Mouse (Mus musculus) cerebellum, adult 11-12 months (tissue): ENCODE measurements around the gene Slc22a18.
A peak's percentile ranks its signal among the peaks of the same experiment; 100 is the strongest.

ENCODE experiments used
- DNase-seq: peaks from one replicate; pipeline ENCODE4 v3.0.0; 2022

The Slc22a18 gene

GRCm38 (mm10) chr7:143463865-143464415 lies 9.6 kb upstream of the Slc22a18 start:
- peak; percentile 46 for DNase-seq

- DNase-seq = no peak
These were observed 8.6 kb upstream of the Slc22a18 start for GRCm38 (mm10) chr7:143464811-143465560.

GRCm38 (mm10) chr7:143466099-143466677 lies 7.3 kb upstream of the Slc22a18 start:
- peak; percentile 39 for DNase-seq

GRCm38 (mm10) chr7:143467714-143468113 lies 5.8 kb upstream of the Slc22a18 start:
- DNase-seq = no peak

GRCm38 (mm10) chr7:143469946-143470345 lies 3.6 kb upstream of the Slc22a18 start:
- peak; percentile 39 for DNase-seq

GRCm38 (mm10) chr7:143474811-143475210 lies 1.3 kb downstream of the Slc22a18 start:
- DNase-seq = no peak

GRCm38 (mm10) chr7:143475876-143476275 lies 2.3 kb downstream of the Slc22a18 start:
- DNase-seq = no peak

- DNase-seq = no peak
These were observed 3.3 kb downstream of the Slc22a18 start for GRCm38 (mm10) chr7:143476702-143477335.

GRCm38 (mm10) chr7:143477800-143478199 lies 4.3 kb downstream of the Slc22a18 start:
- DNase-seq = no peak

GRCm38 (mm10) chr7:143480498-143480897 lies 7.0 kb downstream of the Slc22a18 start:
- no peak for DNase-seq

- no peak for DNase-seq
These were observed 8.4 kb downstream of the Slc22a18 start for GRCm38 (mm10) chr7:143481806-143482387.

- DNase-seq = no peak
These were observed 9.0 kb downstream of the Slc22a18 start for GRCm38 (mm10) chr7:143482541-143482940.

- DNase-seq = no peak
These were observed 16.2 kb downstream of the Slc22a18 start for GRCm38 (mm10) chr7:143489735-143490134.

- no peak for DNase-seq
These were observed 20.1 kb downstream of the Slc22a18 start for GRCm38 (mm10) chr7:143493616-143494126.

GRCm38 (mm10) chr7:143495104-143495961 lies 21.8 kb downstream of the Slc22a18 start:
- no peak for DNase-seq

- DNase-seq = no peak
These were observed 25.0 kb downstream of the Slc22a18 start for GRCm38 (mm10) chr7:143498584-143498983.

GRCm38 (mm10) chr7:143500912-143501311 lies 27.4 kb downstream of the Slc22a18 start:
- DNase-seq = no peak

GRCm38 (mm10) chr7:143501643-143502417 lies 28.3 kb downstream of the Slc22a18 start:
- no peak for DNase-seq

GRCm38 (mm10) chr7:143502418-143503200 lies 29.1 kb downstream of the Slc22a18 start, which contains the start of gene Phlda2:
Gene Phlda2, minus strand, starts transcription at chr7:143503150.
- DNase-seq = no peak

- no peak for DNase-seq
These were observed 30.4 kb downstream of the Slc22a18 start for GRCm38 (mm10) chr7:143503926-143504325.
